In the genomic region with DNA sequence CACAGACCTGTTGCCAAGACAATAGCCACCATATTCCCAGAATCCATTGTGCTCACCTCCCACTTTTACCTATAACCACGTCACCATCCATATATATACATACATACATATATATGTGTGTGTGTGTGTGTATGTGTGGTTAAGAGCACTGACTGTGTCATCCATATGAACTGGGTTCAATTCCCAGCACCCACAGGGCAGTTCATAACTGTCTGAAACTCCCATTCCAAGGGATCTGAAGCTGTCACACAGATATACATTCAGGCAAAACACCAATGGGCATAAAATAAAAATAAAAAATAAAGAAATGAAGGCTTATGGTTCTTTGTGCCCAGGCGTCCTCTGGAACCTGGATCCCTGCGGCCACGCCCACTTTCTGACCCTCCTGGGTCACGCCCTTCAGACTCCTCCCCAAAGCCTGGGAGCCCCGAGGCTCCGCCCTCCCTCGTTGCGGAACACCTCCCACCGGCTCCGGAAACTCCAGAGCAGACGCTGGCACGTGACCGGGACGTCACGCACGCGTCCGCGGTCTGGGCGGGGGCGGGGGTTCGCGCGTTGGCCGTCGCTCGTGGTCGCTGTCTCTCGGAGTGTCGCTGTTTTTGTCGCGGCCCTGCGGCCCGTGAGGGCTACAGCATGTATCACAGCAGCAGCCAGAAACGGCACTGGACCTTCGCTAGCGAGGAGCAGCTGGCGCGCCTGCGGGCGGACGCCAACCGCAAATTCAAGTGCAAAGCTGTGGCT, we compare ENCODE assay signal across 8 mouse cellular contexts. TPM values are rescaled to one million over a fixed set of nuclear protein-coding genes. Genes with fewer than 3 reads are reported as not detected.
DNase-seq lines count a peak whose midpoint lies in the region; ATAC-seq and TF ChIP-seq lines count a peak whose summit lies in the region.

A gene (plus strand): TSS at position 506 of the 741 bp plus-strand sequence.

- DNase-seq in G1E (ENCODE audit: low spot score): peak; percentile 94
- DNase-seq in cerebellum, adult 18-20 months: peak; percentile 92 to 95
- DNase-seq in heart, postnatal 36 days: peak; percentile 90 to 92
- peak; percentile 94 for DNase-seq in layer of hippocampus, adult 2 months (ENCODE audit: low spot score in 2 of 2)
- DNase-seq in lung, embryonic 14.5 days: peak; percentile 96
- peak; percentile 92 for DNase-seq in thymus, adult 2 months

- peak within 1 kb of the TSS; percentile 84 for H3K27ac ChIP-seq in forebrain, embryonic 16.5 days (ENCODE audit: low read length)
- peak within 1 kb of the TSS; percentile 94 for H3K27ac ChIP-seq in layer of hippocampus, adult 2 months
- H3K27ac ChIP-seq in lung, embryonic 14.5 days (ENCODE audit: low read depth): peak within 1 kb of the TSS; percentile 84
- H3K27ac ChIP-seq in olfactory bulb, adult 2 months (ENCODE audit: insufficient read depth, low read depth, low read length): peak within 1 kb of the TSS; percentile 74
- H3K27ac ChIP-seq in thymus, adult 2 months (ENCODE audit: control insufficient read depth, insufficient read depth, low read length): no peak within 1 kb of the TSS

- 0 out of 2 replicates have a peak, but pooled peaks have one; percentile 57 for TF ChIP-seq POLR2A in olfactory bulb, adult 2 months (IDR thresholded peaks at IDR 0.05; ENCODE audit: insufficient read depth, low read depth, low read length)
- no peak for TF ChIP-seq POLR2A in thymus, adult 2 months (IDR thresholded peaks at IDR 0.05; ENCODE audit: control insufficient read depth, extremely low read depth, insufficient read depth, low read length, poor library complexity)

- 2% methylated on average over 44 of the region's 44 CpGs for WGBS in forebrain, embryonic 16.5 days
- WGBS in lung, embryonic 14.5 days: 2% methylated on average over 44 of the region's 44 CpGs
- WGBS in olfactory bulb, adult 2 months: 2% methylated on average over 44 of the region's 44 CpGs
- 2% methylated on average over 44 of the region's 44 CpGs for WGBS in thymus, adult 2 months

- H3K4me2 ChIP-seq in forebrain, embryonic 16.5 days (ENCODE audit: low read length): peak within 1 kb of the TSS; percentile 85
- peak within 1 kb of the TSS; percentile 75 for H3K4me2 ChIP-seq in lung, embryonic 14.5 days

- peak within 1 kb of the TSS; percentile 97 for H3K9ac ChIP-seq in forebrain, embryonic 16.5 days (replicated peaks; ENCODE audit: low read depth, low read length)
- H3K9ac ChIP-seq in lung, embryonic 14.5 days: peak within 1 kb of the TSS; percentile 72

- no peaks in the 10 kb centered on the region for H3K27me3 ChIP-seq in G1E (ENCODE audit: insufficient read depth, low read length)
- H3K27me3 ChIP-seq in forebrain, embryonic 16.5 days (replicated peaks; ENCODE audit: control insufficient read depth, insufficient read depth, low read length): no peaks in the 10 kb centered on the region
- H3K27me3 ChIP-seq in lung, embryonic 14.5 days (ENCODE audit: insufficient read depth, low read length): no peaks in the 10 kb centered on the region
- H3K27me3 ChIP-seq in thymus, adult 2 months (ENCODE audit: control insufficient read depth, insufficient read depth, low read length): no peaks in the 10 kb centered on the region

- H3K4me3 ChIP-seq in G1E (ENCODE audit: low read depth, low read length): peak within 1 kb of the TSS; percentile 98
- peak within 1 kb of the TSS; percentile 99 for H3K4me3 ChIP-seq in forebrain, embryonic 16.5 days (replicated peaks; ENCODE audit: low read length)
- peak within 1 kb of the TSS; percentile 83 for H3K4me3 ChIP-seq in layer of hippocampus, adult 2 months
- H3K4me3 ChIP-seq in lung, embryonic 14.5 days (ENCODE audit: low read depth, low read length): peak within 1 kb of the TSS; percentile 80
- peak within 1 kb of the TSS; percentile 68 for H3K4me3 ChIP-seq in olfactory bulb, adult 2 months (ENCODE audit: insufficient read depth, low read depth, low read length)
- peak within 1 kb of the TSS; percentile 62 for H3K4me3 ChIP-seq in thymus, adult 2 months (ENCODE audit: control insufficient read depth, insufficient read depth, low read length)

- no peak for TF ChIP-seq CTCF in G1E (IDR thresholded peaks at IDR 0.05; ENCODE audit: low read depth, low read length)
- peak; percentile 30 for TF ChIP-seq CTCF in layer of hippocampus, adult 2 months (conservative IDR thresholded peaks at IDR 0.05)
- no peak for TF ChIP-seq CTCF in lung, embryonic 14.5 days (IDR thresholded peaks at IDR 0.05; ENCODE audit: low read depth)
- no peak for TF ChIP-seq CTCF in olfactory bulb, adult 2 months (IDR thresholded peaks at IDR 0.05; ENCODE audit: insufficient read depth, low read depth, low read length)
- no peak for TF ChIP-seq CTCF in thymus, adult 2 months (IDR thresholded peaks at IDR 0.05; ENCODE audit: borderline replicate concordance, control insufficient read depth, extremely low read depth, insufficient read depth, low read length, poor library complexity)

- H3K4me1 ChIP-seq in G1E (ENCODE audit: insufficient read depth, low read depth, low read length): peaks cover 28% of the 10 kb centered on the region
- H3K4me1 ChIP-seq in forebrain, embryonic 16.5 days (replicated peaks; ENCODE audit: control insufficient read depth, insufficient read depth, low read length): peaks cover 10% of the 10 kb centered on the region
- H3K4me1 ChIP-seq in lung, embryonic 14.5 days (ENCODE audit: insufficient read depth): no peaks in the 10 kb centered on the region
- no peaks in the 10 kb centered on the region for H3K4me1 ChIP-seq in olfactory bulb, adult 2 months (ENCODE audit: control insufficient read depth, insufficient read depth, low read length)
- peaks cover 3% of the 10 kb centered on the region; the same call in 1 of the 2 replicates for H3K4me1 ChIP-seq in thymus, adult 2 months (replicated peaks; ENCODE audit: control insufficient read depth, insufficient read depth, low read length)

- ATAC-seq in G1E (ENCODE audit: extremely low read depth, insufficient number of reproducible peaks, low FRiP score, poor library complexity, severe bottlenecking): peak; percentile 96
- peak; percentile 97 for ATAC-seq in forebrain, embryonic 16.5 days
- ATAC-seq in lung, embryonic 14.5 days (ENCODE audit: insufficient read depth): peak; percentile 97

- H3K36me3 ChIP-seq in G1E (replicated peaks): peaks cover 31% of the 10 kb centered on the region
- H3K36me3 ChIP-seq in forebrain, embryonic 16.5 days (ENCODE audit: control insufficient read depth, insufficient read depth): peaks cover 10% of the 10 kb centered on the region; the same call in 1 of the 2 replicates
- H3K36me3 ChIP-seq in lung, embryonic 14.5 days (ENCODE audit: insufficient read depth): peaks cover 16% of the 10 kb centered on the region
- 0 out of 2 replicates have a peak, but pooled peaks cover 5% of the 10 kb centered on the region for H3K36me3 ChIP-seq in thymus, adult 2 months (ENCODE audit: control insufficient read depth, insufficient read depth, low read length)

- no peaks in the 10 kb centered on the region for H3K9me3 ChIP-seq in G1E (replicated peaks)
- H3K9me3 ChIP-seq in forebrain, embryonic 16.5 days (ENCODE audit: control insufficient read depth, low read length): no peaks in the 10 kb centered on the region
- no peaks in the 10 kb centered on the region for H3K9me3 ChIP-seq in lung, embryonic 14.5 days (ENCODE audit: low read depth, low read length)

- intact Hi-C loops in heart, postnatal 36 days (cut with DNase I): loop anchor here (1.0 kb wide), 1 partner anchor 100 kb away; a partner anchor contains a TSS

RNA-seq across cellular contexts. Expression of the gene that starts here (rescaled TPM):
- 110 and 136 TPM in 2 replicates for total RNA-seq in G1E (2014; fragmentation: Nextera tagmentation)
- 74.5 and 103 TPM in 2 replicates for total RNA-seq in G1E (2017)
- 34.7 and 46.2 TPM in 2 replicates for polyA plus RNA-seq in G1E (2012)
- 118 and 119 TPM in 2 replicates for polyA plus RNA-seq in forebrain, embryonic 16.5 days (2015; fragmentation: Nextera tagmentation; extraction: Ambion mirVana)
- 10 to 100 TPM; 29.7 to 31.3 TPM for total RNA-seq in heart, postnatal 36 days (2021)
- 10 to 100 TPM; 56.0 to 56.8 TPM for total RNA-seq in layer of hippocampus, adult 2 months (2021)
- 82.4 and 88.1 TPM in 2 replicates for polyA plus RNA-seq in lung, embryonic 14.5 days (2014; fragmentation: Nextera tagmentation; extraction: Ambion mirVana)
- polyA plus RNA-seq in olfactory bulb, adult 2 months (2012; ENCODE audit: insufficient read depth, insufficient read length, low replicate concordance, missing spikeins): not detected in 2 replicates
- polyA plus RNA-seq in thymus, adult 2 months (2012; rRNA removed): 26.3 and 32.2 TPM in 2 replicates

Comparison
In these comparisons a context has a peak if more than half of its experiments do, and no peak if none do; other contexts are left out.
1. RNA of the gene that starts here (polyA plus RNA-seq): 118 to 119 TPM in forebrain, embryonic 16.5 days, 82.4 to 88.1 TPM in lung, embryonic 14.5 days, 34.7 to 46.2 TPM in G1E and 26.3 to 32.2 TPM in thymus, adult 2 months; not detected in olfactory bulb, adult 2 months; every median in the first group is over 10 times any median in the second.
2. Peak in every context shown above with its lines, with median percentiles within 50 percentile points of each other: ATAC-seq, DNase-seq and H3K4me3 ChIP-seq.